Mouse (Mus musculus) right cerebral cortex, postnatal 4 days (tissue): ENCODE results near the gene Gm28919.
"Not testable (repeated sequence)": the region's sequence is repeated elsewhere in the genome, so short reads cannot be mapped to it uniquely, and the experiment has no call there.

ENCODE experiments used
- DNase-seq: peaks from one replicate; pipeline ENCODE4 v3.0.0-alpha.2; 2022

Gm28919 gene

DNA sequence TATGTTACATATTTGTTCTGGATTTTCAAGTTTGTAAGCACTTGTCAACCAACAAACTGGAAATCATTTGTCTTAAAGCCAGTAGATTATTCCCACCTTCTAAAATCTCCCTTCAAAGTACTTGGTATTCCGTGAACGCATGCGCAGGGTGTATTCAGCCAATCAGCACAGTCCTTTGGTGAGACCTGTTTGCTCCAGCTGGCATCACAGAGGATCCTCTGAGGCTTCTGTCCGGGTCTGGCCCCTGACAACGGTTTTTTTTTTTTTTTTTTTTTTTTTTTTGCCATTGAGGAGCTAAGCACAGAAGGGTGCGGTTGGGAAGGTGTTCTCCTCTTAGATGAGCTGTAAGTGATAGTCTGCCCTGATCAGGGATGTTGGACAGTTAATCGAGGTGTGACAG, at the start of gene Gm28919:
Gene Gm28919 (plus strand): TSS at position 301 of the 400 bp plus-strand sequence.
- DNase-seq = not testable (repeated sequence)
